Mouse (Mus musculus): ENCODE results near the gene Baiap2.

- TF ChIP-seq CTCF (IDR thresholded peaks at IDR 0.05; ENCODE audit: low read depth) (no peak), EP300 (IDR thresholded peaks at IDR 0.05; ENCODE audit: low read depth) (no peak)
Observed at GRCm38 (mm10) chr11:119951326-119951725, 8.8 kb downstream of the Baiap2 start.

Data from liver, postnatal 0 days (tissue).